Mouse (Mus musculus): ENCODE measurements at regions not wholly inside any gene's neighbourhood (a gene's known extent, or its start where the extent isn't known, plus 50 kb on each side); places are given as distances from the start of the nearest gene placed in this dataset.

GRCm38 (mm10) chr11:111444791-111445190 is 378.8 kb downstream of the Kcnj2 start:
- no peak for DNase-seq (ENCODE audit: low read depth)

DNA sequence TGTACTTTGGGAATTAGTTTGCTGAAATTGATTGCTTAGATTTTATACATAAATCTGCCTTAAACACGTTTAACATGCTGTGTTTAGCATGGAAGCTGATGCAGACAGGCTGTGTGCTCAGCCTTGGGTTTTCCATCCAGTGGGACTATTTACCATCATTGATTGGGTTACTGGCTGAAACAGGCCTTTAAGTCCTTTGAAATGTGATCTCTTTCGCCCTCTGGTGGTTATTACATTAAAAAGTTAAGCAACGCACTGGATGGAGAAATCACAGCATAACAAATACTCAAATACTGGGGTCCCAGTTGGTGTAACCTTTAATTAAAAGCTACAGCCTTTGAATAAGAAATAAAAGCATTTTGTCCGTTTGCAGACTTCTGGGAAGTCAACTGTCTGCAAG is 379.8 kb downstream of the Kcnj2 start:
- DNase-seq (ENCODE audit: low read depth), result peak; percentile 40

GRCm38 (mm10) chr11:111450811-111451494 is 385.0 kb downstream of the Kcnj2 start:
- no peak for DNase-seq (ENCODE audit: low read depth)

DNA sequence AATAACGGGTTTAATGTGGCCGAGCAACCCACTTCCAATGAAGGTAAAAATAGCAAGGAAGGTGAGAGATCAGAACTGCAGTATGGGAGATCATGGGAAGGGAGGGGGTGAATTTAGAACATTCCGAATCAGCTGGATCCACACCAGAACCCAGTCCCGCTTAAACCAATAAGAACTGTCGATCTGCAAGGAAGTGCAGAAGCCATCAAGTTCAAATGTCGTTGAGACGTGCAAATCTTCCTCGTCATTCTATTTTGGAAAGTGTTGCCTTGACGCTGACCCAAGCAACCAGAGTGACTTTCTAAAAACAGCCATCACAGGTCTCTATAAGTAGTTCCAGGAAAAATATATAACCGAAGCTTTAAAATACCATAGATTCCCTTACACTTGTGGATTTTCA is 394.1 kb downstream of the Kcnj2 start:
- DNase-seq (ENCODE audit: low read depth), result no peak

- DNase-seq (ENCODE audit: low read depth), result no peak
Measured at GRCm38 (mm10) chr11:111484981-111485380, 419.0 kb downstream of the Kcnj2 start.

GRCm38 (mm10) chr11:111512471-111512870 is 446.5 kb downstream of the Kcnj2 start:
- no peak for DNase-seq (ENCODE audit: low read depth)

DNA sequence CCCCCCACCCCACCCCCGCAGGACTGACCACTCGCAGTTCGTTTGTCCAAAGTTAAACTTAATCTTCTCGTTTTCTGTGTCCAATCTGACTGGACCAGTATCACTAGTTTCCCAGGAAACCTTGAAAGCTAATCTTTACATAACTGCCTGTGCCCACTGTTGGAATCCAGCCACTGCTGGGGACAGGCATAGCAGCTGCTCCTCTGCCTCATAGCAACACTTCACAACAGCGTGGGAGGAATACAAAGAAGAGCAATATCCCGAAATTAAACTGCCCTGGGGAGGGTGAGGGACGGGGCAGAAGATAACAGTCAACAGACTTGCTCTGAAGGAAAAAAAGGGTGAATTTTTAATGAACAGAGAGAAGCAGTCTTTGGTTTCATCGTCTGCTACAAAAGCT is 456.8 kb downstream of the Kcnj2 start:
- DNase-seq (ENCODE audit: low read depth), result no peak

DNA sequence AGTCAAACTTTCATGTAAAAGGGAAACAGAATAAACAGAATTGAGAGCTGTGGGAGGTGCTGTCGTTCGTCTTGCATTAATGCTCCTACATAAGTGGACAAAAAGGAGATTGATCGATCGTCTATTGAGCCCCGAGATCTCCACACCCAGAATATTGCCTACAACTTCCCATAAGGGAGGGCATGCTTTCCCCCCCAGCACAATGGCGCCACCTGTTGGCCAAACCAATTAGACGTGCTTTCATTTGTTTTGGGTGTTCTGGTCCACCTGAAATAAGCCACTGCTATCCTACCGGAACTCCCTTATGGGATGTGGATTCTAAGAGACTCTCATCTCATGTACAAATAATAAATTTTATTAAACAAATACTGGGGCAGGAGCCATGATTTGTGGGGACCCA is 457.5 kb downstream of the Kcnj2 start:
- no peak for DNase-seq (ENCODE audit: low read depth)

- DNase-seq (ENCODE audit: low read depth), result no peak
Measured at GRCm38 (mm10) chr11:111526010-111526742, 460.2 kb downstream of the Kcnj2 start.

GRCm38 (mm10) chr11:111529591-111529990 is 463.6 kb downstream of the Kcnj2 start:
- no peak for DNase-seq (ENCODE audit: low read depth)

GRCm38 (mm10) chr11:111530912-111531311 is 464.9 kb downstream of the Kcnj2 start:
- no peak for DNase-seq (ENCODE audit: low read depth)

DNA sequence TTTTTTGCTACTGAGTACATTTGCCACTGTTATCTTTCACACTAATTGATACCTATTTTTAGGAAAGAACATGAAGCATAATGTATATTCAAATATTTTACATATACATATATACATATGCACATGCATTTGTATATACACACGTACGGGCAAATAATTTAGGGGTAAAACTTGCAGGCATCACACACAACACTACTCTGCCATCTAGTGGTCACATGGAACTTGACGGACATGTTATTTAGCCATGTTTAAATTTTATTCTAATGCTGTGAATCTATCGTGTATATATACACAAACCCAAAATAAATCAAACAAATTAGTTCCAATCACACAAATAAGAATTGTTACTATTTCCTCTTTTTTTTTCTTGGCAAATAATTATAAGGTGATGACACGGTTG is 466.5 kb downstream of the Kcnj2 start:
- no peak for DNase-seq (ENCODE audit: low read depth)

GRCm38 (mm10) chr11:111536040-111536836 is 470.3 kb downstream of the Kcnj2 start:
- peak; percentile 66 for DNase-seq (ENCODE audit: low read depth)

DNA sequence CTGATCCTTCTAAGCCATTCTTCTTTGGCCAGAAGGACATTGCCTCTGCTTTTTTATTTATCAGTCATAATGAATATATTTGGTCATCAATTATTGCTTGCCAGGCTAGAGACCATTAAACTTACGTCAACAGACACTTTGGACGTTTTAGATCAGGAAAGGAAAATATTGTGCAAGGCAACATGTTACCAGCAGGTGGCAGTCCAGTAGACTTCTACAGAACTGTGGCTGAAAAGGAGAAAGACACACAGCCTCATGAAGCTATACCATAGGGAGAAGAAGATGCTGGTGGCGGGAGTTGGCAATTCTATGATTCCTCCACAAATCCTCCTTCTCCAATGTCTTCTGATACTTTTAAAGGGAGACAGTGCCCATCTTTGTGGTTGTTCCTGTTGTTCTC is 471.7 kb downstream of the Kcnj2 start:
- DNase-seq (ENCODE audit: low read depth), result no peak

- no peak for DNase-seq (ENCODE audit: low read depth)
Measured at GRCm38 (mm10) chr11:111539960-111540359, 474.0 kb downstream of the Kcnj2 start.

- DNase-seq (ENCODE audit: low read depth), result no peak
Measured at GRCm38 (mm10) chr11:111545291-111545690, 479.3 kb downstream of the Kcnj2 start.

DNA sequence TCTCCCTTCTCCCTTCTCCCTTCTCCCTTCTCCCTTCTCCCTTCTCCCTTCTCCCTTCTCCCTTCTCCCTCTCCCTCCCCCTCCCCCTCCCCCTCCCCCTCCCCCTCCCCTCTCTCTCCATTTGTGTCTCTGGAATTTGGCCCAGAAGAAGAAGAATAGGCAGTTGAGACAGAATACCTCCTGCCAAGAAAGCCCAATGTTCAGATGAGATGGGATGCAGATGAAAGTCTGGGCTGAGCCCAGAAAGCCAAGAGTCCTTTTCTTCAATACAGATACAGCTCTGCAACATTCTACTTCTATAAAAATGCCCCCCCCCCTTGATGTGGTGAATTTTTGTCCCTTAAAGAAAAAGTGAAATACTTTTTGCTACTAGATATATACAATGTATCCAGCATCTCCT is 489.2 kb downstream of the Kcnj2 start:
- DNase-seq (ENCODE audit: low read depth), result no peak

GRCm38 (mm10) chr11:111555615-111556014 is 489.7 kb downstream of the Kcnj2 start:
- no peak for DNase-seq (ENCODE audit: low read depth)

DNA sequence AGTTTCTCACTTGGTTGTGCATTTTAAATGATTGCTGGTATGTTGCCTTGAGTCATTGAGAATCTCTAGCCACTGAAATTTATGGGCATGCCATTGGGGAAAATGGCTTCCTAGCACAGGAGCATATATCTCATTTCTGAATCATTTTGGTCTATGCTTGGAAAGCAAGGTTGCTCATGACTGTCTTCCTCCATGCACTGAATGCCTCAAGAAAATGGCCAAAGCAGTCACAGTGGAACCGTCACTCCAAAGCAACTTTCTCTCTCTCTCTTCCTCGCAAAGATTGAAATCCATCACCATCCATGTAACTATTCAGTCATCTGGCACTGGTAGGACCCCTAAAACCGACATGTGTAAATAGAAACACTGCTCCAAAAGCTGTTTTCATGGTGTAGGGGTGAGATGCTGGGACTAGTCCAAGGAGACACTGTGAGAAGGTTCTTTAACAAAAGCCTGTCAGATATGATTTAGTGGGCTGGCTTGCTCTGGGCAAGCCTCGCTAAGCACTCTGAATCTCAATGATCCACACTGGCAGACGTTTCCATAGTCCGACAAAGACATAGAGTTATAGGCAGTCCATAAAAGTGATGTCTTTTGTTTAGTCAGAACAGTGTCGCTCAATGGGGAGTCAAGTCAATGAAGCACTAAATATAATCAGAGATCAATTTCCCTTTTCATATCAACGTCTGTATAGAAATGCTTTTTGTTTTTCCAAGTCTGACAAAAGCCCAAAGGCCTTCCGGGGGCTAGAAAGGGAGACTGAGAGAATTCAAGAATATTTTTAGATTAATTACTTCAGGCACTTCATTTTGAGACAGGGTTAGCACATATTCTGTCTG is 492.6 kb downstream of the Kcnj2 start:
- DNase-seq (ENCODE audit: low read depth), result no peak

GRCm38 (mm10) chr11:111563171-111563570 is 497.2 kb downstream of the Kcnj2 start:
- no peak for DNase-seq (ENCODE audit: low read depth)

DNA sequence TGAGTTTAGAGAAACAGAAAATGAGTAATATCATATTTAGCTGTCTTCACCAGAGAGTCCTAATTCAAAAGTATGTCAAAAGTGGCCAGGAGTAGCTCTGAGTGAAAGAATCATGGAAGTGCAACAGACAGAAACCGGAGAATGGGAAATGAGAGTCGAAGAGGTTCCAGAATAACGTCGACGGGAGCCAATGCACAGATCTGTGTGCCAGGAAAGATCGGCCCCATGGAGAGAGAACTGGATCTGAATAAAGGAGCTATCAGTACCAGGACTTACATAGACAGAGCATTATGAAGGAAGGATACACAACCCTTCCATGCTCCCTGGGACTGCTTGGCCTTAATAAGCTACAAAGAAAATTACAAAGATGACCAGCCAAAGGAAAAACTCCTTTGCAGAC is 502.1 kb downstream of the Kcnj2 start:
- no peak for DNase-seq (ENCODE audit: low read depth)

GRCm38 (mm10) chr11:111568876-111569275 is 502.9 kb downstream of the Kcnj2 start:
- DNase-seq (ENCODE audit: low read depth), result no peak
